Mouse (Mus musculus): Measurements from ENCODE around the gene Stmn1. TPM values are rescaled to one million over a fixed set of nuclear protein-coding genes. Genes with fewer than 3 reads are reported as not detected.
A peak's percentile ranks its signal among the peaks of the same experiment; 100 is the strongest.

Stmn1 gene
- polyA plus RNA-seq, 1 experiment from 2014 or later: 896 TPM

DNA sequence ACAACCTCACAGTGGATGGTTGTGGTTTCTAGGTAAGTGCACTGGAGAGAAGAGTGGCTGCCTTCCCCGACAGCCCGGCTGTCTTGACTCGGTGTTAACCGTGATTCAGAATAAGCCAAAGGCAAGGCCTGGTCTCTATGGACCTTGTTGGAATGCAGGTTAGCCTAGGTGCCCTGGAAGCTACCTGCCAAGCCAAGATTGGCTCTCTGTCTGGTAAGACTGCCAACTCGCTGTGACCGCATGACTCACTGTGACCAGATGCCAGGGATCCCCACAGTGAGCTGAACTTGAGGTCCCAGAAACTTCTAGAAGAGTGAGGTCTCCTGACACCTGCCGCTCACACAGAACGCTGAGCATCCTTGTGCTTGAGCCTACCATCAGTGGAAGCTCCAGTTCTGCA lies 8.8 kb downstream of the Stmn1 start:
- Histone ChIP-seq H3K36me3 (ENCODE audit: control insufficient read depth, insufficient read depth, low read length) (peaks cover 26% of the 10 kb centered on the region), H3K27me3 (replicated peaks; ENCODE audit: control insufficient read depth, insufficient read depth, low read length) (no peaks in the 10 kb centered on the region), H3K9ac (ENCODE audit: low read depth, low read length) (no peak overlapping the region), H3K27ac (ENCODE audit: low read depth, low read length) (no peak overlapping the region), H3K4me3 (ENCODE audit: low read depth, low read length) (no peak overlapping the region), H3K4me1 (replicated peaks; ENCODE audit: control insufficient read depth, insufficient read depth, low read length) (no peaks in the 10 kb centered on the region; the same call in none of the 2 replicates), H3K9me3 (ENCODE audit: control insufficient read depth, low read length) (no peaks in the 10 kb centered on the region), H3K4me2 (no peak overlapping the region)
- DNase-seq (ENCODE audit: low spot score) (no peak), ATAC-seq (replicated peaks; ENCODE audit: low FRiP score) (no peak)
- 89% methylated on average over 8 of the region's 8 CpGs for WGBS

DNA sequence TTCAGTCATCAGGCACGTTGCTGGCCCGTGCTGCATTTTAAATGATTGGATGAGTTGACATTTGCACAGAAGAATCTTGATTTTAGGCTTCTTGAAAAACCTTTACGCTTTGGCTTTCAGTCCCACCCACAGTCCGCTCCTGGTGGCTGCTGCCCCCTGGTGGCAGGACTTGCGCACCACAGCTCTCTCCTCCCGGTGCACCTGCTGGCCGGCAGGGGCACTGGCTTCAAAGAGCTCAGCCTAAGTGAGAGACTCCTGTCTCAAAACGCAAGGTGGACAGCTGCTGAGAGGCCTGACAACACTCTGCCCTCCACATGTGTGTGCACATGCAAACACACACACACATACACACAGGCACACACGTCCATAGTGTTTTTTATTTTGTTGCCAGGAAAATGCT lies 9.9 kb downstream of the Stmn1 start:
- Histone ChIP-seq H3K4me3 (ENCODE audit: low read depth, low read length) (no peak overlapping the region), H3K4me2 (no peak overlapping the region), H3K36me3 (ENCODE audit: control insufficient read depth, insufficient read depth, low read length) (peaks cover 21% of the 10 kb centered on the region), H3K27ac (ENCODE audit: low read depth, low read length) (no peak overlapping the region), H3K27me3 (replicated peaks; ENCODE audit: control insufficient read depth, insufficient read depth, low read length) (0 out of 2 replicates have a peak, but pooled peaks cover 3% of the 10 kb centered on the region), H3K9me3 (ENCODE audit: control insufficient read depth, low read length) (no peaks in the 10 kb centered on the region), H3K4me1 (replicated peaks; ENCODE audit: control insufficient read depth, insufficient read depth, low read length) (no peaks in the 10 kb centered on the region; the same call in 1 of the 2 replicates), H3K9ac (ENCODE audit: low read depth, low read length) (no peak overlapping the region)
- DNase-seq (ENCODE audit: low spot score): peak; percentile 90
- 9% methylated on average over 9 of the region's 9 CpGs for WGBS
- ATAC-seq (replicated peaks; ENCODE audit: low FRiP score): peak; percentile 56; the same call in 1 of the 2 replicates

DNA sequence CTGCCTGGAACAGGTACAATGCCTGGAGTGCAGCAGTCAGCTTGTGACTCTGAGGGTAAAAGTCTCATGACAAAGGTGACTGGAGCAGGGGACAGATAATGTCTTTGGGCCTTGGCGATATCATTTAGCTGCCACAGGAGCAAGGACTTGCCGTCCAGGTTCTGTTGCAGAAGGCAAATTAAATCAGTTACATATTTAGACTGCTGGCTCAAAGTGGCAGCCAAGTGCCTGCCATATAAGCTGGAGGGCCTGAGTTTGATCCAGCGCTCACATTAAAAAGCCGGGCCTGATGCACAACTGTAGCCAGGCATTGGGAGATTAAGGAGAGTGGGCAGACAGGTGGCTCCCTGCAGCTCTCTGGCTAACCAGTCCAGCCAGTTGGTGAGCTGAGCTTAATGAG lies 11.7 kb downstream of the Stmn1 start:
- Histone ChIP-seq H3K9ac (ENCODE audit: low read depth, low read length) (no peak overlapping the region), H3K4me2 (no peak overlapping the region), H3K4me1 (replicated peaks; ENCODE audit: control insufficient read depth, insufficient read depth, low read length) (no peaks in the 10 kb centered on the region; the same call in 1 of the 2 replicates), H3K27me3 (replicated peaks; ENCODE audit: control insufficient read depth, insufficient read depth, low read length) (0 out of 2 replicates have a peak, but pooled peaks cover 7% of the 10 kb centered on the region), H3K4me3 (ENCODE audit: low read depth, low read length) (no peak overlapping the region), H3K27ac (ENCODE audit: low read depth, low read length) (no peak overlapping the region), H3K9me3 (ENCODE audit: control insufficient read depth, low read length) (no peaks in the 10 kb centered on the region), H3K36me3 (ENCODE audit: control insufficient read depth, insufficient read depth, low read length) (peaks cover 9% of the 10 kb centered on the region)
- 79% methylated on average over 4 of the region's 4 CpGs for WGBS
- ATAC-seq (replicated peaks; ENCODE audit: low FRiP score): no peak
- no peak for DNase-seq (ENCODE audit: low spot score)

DNA sequence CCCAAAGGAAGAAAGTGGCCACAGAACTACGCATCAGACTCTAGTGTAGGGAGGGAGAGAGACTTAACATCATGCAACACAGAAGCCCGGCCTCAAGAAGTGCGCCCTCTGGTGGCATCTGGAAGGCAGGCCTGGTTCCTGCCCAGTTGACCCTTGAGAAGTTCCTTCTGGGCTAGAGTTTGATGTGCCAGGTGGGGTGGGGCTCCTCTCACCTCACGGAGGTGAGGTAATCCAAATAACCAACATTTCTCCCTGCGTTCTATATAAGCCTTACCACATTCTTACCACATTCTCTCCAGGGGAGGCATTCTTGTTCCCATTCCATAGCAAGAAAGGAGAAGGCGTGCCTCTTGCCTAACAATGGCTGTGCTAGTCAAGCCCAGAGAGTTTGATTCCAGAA lies 12.7 kb downstream of the Stmn1 start:
- DNase-seq (ENCODE audit: low spot score) (no peak), ATAC-seq (replicated peaks; ENCODE audit: low FRiP score) (peak; percentile 54)
- Histone ChIP-seq H3K27ac (ENCODE audit: low read depth, low read length) (no peak overlapping the region), H3K4me3 (ENCODE audit: low read depth, low read length) (no peak overlapping the region), H3K36me3 (ENCODE audit: control insufficient read depth, insufficient read depth, low read length) (peaks cover 5% of the 10 kb centered on the region), H3K4me2 (no peak overlapping the region), H3K9ac (ENCODE audit: low read depth, low read length) (no peak overlapping the region), H3K9me3 (ENCODE audit: control insufficient read depth, low read length) (no peaks in the 10 kb centered on the region), H3K27me3 (replicated peaks; ENCODE audit: control insufficient read depth, insufficient read depth, low read length) (0 out of 2 replicates have a peak, but pooled peaks cover 7% of the 10 kb centered on the region), H3K4me1 (replicated peaks; ENCODE audit: control insufficient read depth, insufficient read depth, low read length) (no peaks in the 10 kb centered on the region; the same call in 1 of the 2 replicates)
- 21% methylated on average over 6 of the region's 6 CpGs for WGBS

DNA sequence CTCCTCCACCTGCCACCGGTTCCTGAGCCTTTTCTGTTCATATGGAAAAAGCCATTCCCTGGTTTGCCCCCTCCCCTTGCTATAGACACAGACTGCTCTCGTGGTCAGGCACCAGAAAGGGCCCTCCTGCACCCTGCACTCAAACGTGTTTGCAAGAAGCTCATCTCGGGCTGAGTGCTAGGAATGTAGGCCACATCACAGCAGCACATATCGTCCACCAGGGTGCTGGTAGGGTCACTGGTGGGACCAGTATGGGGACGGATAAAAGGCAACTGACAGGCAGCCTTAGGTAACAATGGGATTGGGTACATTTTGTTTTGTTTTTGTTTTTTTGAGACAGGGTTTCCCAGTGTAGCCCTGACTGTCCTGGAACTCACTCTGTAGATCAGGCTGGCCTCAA lies 13.2 kb downstream of the Stmn1 start:
- ATAC-seq (replicated peaks; ENCODE audit: low FRiP score) (no peak), DNase-seq (ENCODE audit: low spot score) (no peak)
- Histone ChIP-seq H3K4me1 (replicated peaks; ENCODE audit: control insufficient read depth, insufficient read depth, low read length) (no peaks in the 10 kb centered on the region; the same call in 1 of the 2 replicates), H3K9me3 (ENCODE audit: control insufficient read depth, low read length) (no peaks in the 10 kb centered on the region), H3K4me2 (no peak overlapping the region), H3K27me3 (replicated peaks; ENCODE audit: control insufficient read depth, insufficient read depth, low read length) (0 out of 2 replicates have a peak, but pooled peaks cover 7% of the 10 kb centered on the region), H3K27ac (ENCODE audit: low read depth, low read length) (no peak overlapping the region), H3K36me3 (ENCODE audit: control insufficient read depth, insufficient read depth, low read length) (peaks cover 3% of the 10 kb centered on the region; the same call in 1 of the 2 replicates), H3K9ac (ENCODE audit: low read depth, low read length) (no peak overlapping the region), H3K4me3 (ENCODE audit: low read depth, low read length) (no peak overlapping the region)
- WGBS: 52% methylated on average over 6 of the region's 6 CpGs

DNA sequence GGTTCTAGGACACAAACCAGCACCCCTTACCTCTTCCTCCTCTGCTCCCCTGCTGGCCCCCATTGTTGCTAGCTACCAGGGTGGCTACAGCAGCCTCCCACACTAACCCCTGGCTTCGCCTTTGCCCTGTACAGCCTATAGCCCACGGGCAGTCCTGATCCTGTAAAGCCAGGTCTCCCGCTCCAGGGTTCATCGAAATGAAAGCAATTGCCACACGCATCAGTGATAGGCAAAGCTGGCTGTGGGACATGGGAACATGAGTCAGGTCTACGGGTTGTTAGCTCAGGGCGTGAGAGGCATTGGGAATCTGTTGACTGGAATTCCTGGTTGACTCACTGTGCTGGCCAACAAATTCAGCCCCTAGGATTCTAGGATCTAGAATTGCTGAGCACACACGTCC lies 14.3 kb downstream of the Stmn1 start:
- 74% methylated on average over 8 of the region's 8 CpGs for WGBS
- H3K9me3 ChIP-seq (ENCODE audit: control insufficient read depth, low read length): no peaks in the 10 kb centered on the region
- ATAC-seq (replicated peaks; ENCODE audit: low FRiP score) (no peak), DNase-seq (ENCODE audit: low spot score) (no peak)
- H3K4me3 ChIP-seq (ENCODE audit: low read depth, low read length): no peak overlapping the region
- H3K27me3 ChIP-seq (replicated peaks; ENCODE audit: control insufficient read depth, insufficient read depth, low read length): 0 out of 2 replicates have a peak, but pooled peaks cover 7% of the 10 kb centered on the region
- no peak overlapping the region for H3K4me2 ChIP-seq
- H3K36me3 ChIP-seq (ENCODE audit: control insufficient read depth, insufficient read depth, low read length): no peaks in the 10 kb centered on the region
- H3K4me1 ChIP-seq (replicated peaks; ENCODE audit: control insufficient read depth, insufficient read depth, low read length): no peaks in the 10 kb centered on the region
- no peak overlapping the region for H3K9ac ChIP-seq (ENCODE audit: low read depth, low read length)
- no peak overlapping the region for H3K27ac ChIP-seq (ENCODE audit: low read depth, low read length)

DNA sequence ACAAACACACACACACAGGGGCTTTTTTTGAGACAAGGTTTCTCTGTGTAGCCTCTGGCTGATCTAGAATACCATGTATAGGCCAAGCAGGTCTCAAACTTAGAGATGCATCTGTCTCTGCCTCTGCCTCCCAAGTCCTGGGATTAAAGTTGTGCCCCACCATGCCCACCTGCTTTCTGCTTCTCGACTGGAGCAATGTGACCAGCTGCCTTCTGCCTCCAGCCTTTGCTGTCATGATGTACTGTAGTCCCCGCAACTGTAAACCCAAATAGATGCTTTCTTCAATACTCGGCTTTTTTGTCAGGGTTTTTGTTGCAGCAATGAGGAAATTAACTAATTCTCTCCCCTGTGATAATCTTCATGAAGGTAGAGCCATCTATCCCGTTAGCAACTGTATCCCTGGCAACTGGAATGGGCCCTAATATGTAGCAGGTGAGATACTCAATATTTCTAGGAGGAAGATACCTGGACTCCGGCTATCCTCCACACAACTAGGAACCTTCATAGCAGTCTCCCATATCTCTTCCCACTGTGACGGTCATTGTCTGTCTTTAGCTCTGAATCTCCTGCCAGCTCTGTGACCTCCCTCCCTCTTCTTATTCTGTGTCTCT lies 15.1 kb downstream of the Stmn1 start:
- DNase-seq (ENCODE audit: low spot score) (no peak), ATAC-seq (replicated peaks; ENCODE audit: low FRiP score) (no peak)
- Histone ChIP-seq H3K9ac (ENCODE audit: low read depth, low read length) (no peak overlapping the region), H3K9me3 (ENCODE audit: control insufficient read depth, low read length) (no peaks in the 10 kb centered on the region), H3K4me2 (no peak overlapping the region), H3K4me1 (replicated peaks; ENCODE audit: control insufficient read depth, insufficient read depth, low read length) (no peaks in the 10 kb centered on the region), H3K4me3 (ENCODE audit: low read depth, low read length) (no peak overlapping the region), H3K36me3 (ENCODE audit: control insufficient read depth, insufficient read depth, low read length) (no peaks in the 10 kb centered on the region), H3K27me3 (replicated peaks; ENCODE audit: control insufficient read depth, insufficient read depth, low read length) (0 out of 2 replicates have a peak, but pooled peaks cover 7% of the 10 kb centered on the region), H3K27ac (ENCODE audit: low read depth, low read length) (no peak overlapping the region)
- 68% methylated on average over 6 of the region's 6 CpGs for WGBS

DNA sequence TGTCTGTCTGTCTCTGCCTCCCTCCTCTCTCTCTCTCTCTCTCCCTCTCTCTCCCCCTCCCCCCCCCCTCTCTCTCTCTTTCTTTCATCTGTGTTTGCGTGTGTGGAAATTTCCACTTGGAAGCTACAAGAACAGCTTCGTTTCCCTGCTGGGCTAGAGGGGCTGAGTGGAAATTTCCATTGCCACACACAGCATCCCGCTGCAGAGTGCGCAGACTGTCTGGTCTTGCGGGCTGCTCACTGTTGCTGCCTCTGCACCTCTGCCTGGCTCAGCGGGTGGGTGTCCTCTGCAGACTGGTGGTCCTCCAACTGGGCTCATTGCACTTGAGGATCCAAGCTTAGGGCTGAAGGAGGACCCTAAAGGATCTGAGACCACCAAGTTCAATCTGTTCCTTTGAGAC lies 15.6 kb downstream of the Stmn1 start:
- 57% methylated on average over 6 of the region's 6 CpGs for WGBS

DNA sequence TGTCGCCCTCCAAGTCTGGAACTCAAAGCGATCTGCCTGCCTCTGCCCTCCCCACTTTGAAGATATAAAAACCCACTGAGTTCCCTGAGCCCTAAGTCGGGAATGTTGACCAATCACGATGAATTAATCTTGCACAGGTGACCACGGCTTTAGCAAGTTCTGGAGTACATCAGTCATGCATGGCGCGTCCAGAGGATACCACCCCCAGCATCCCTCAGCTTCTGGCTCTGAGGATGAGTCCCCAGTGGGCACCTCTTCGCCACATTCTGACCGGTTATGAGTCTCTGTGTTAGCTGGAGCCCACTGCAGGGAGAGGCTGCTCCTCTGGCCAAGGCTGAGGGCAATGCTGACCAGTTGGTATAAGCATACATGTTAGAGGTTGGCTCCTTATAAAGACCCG lies 16.1 kb downstream of the Stmn1 start:
- Histone ChIP-seq H3K9me3 (ENCODE audit: control insufficient read depth, low read length) (no peaks in the 10 kb centered on the region), H3K36me3 (ENCODE audit: control insufficient read depth, insufficient read depth, low read length) (no peaks in the 10 kb centered on the region), H3K27ac (ENCODE audit: low read depth, low read length) (no peak overlapping the region), H3K4me3 (ENCODE audit: low read depth, low read length) (no peak overlapping the region), H3K4me2 (no peak overlapping the region), H3K9ac (ENCODE audit: low read depth, low read length) (no peak overlapping the region), H3K27me3 (replicated peaks; ENCODE audit: control insufficient read depth, insufficient read depth, low read length) (0 out of 2 replicates have a peak, but pooled peaks cover 7% of the 10 kb centered on the region), H3K4me1 (replicated peaks; ENCODE audit: control insufficient read depth, insufficient read depth, low read length) (no peaks in the 10 kb centered on the region)
- WGBS: 76% methylated on average over 10 of the region's 10 CpGs
- DNase-seq (ENCODE audit: low spot score): no peak
- no peak for ATAC-seq (replicated peaks; ENCODE audit: low FRiP score)

More for the DNA sequence above, 15.6 kb downstream of the Stmn1 start:
- no peak overlapping the region for H3K4me3 ChIP-seq (ENCODE audit: low read depth, low read length)
- no peak overlapping the region for H3K27ac ChIP-seq (ENCODE audit: low read depth, low read length)
- no peak overlapping the region for H3K4me2 ChIP-seq
- no peaks in the 10 kb centered on the region for H3K36me3 ChIP-seq (ENCODE audit: control insufficient read depth, insufficient read depth, low read length)
- no peak overlapping the region for H3K9ac ChIP-seq (ENCODE audit: low read depth, low read length)
- H3K4me1 ChIP-seq (replicated peaks; ENCODE audit: control insufficient read depth, insufficient read depth, low read length): no peaks in the 10 kb centered on the region
- no peak for DNase-seq (ENCODE audit: low spot score)
- H3K27me3 ChIP-seq (replicated peaks; ENCODE audit: control insufficient read depth, insufficient read depth, low read length): 0 out of 2 replicates have a peak, but pooled peaks cover 7% of the 10 kb centered on the region
- ATAC-seq (replicated peaks; ENCODE audit: low FRiP score): no peak
- no peaks in the 10 kb centered on the region for H3K9me3 ChIP-seq (ENCODE audit: control insufficient read depth, low read length)
